Mouse (Mus musculus) ES-Bruce4 (cell line): Measurements from ENCODE around the gene Tmem184c. TPM values are rescaled to one million over a fixed set of nuclear protein-coding genes. Genes with fewer than 3 reads are reported as not detected.

Experiments
- H3K27ac ChIP-seq: 2 replicates; pipeline ENCODE4 v1.5.1; 2012; ENCODE audit warnings: low read length, inconsistent platforms; ENCODE audit not compliant: insufficient read depth
- H3K27me3 ChIP-seq: 2 replicates; pipeline ENCODE4 v1.6.1; 2012; ENCODE audit warnings: mild to moderate bottlenecking, low read length, inconsistent platforms; ENCODE audit not compliant: control insufficient read depth, poor library complexity, insufficient read depth, severe bottlenecking
- H3K36me3 ChIP-seq: 2 replicates; pipeline ENCODE4 v1.6.1; 2012; ENCODE audit warnings: inconsistent platforms, mild to moderate bottlenecking, low read length, moderate library complexity; ENCODE audit not compliant: control insufficient read depth, poor library complexity, insufficient read depth, severe bottlenecking
- H3K4me1 ChIP-seq: one replicate; pipeline ENCODE4 v1.8.1; 2011; ENCODE audit warnings: low read length; ENCODE audit not compliant: control insufficient read depth, insufficient read depth
- H3K4me3 ChIP-seq: 2 replicates; pipeline ENCODE4 v1.5.1; 2011; ENCODE audit warnings: low read depth, mild to moderate bottlenecking, low read length
- H3K9ac ChIP-seq: 2 replicates; pipeline ENCODE4 v1.6.1; 2012; ENCODE audit warnings: low read depth, mild to moderate bottlenecking, inconsistent platforms; ENCODE audit not compliant: poor library complexity, severe bottlenecking
- H3K9me3 ChIP-seq: replicated peaks from 2 replicates; pipeline ENCODE4 v1.6.1; 2012; ENCODE audit warnings: mild to moderate bottlenecking, low read length, inconsistent platforms; ENCODE audit not compliant: control insufficient read depth, poor library complexity, insufficient read depth, severe bottlenecking
- CTCF ChIP-seq: IDR thresholded peaks from one replicate; pipeline ENCODE4 v1.8.1; 2011; ENCODE audit warnings: low read depth, low read length
- EP300 ChIP-seq: IDR thresholded peaks from 2 replicates; pipeline ENCODE4 v1.6.1; 2011; ENCODE audit warnings: low read depth, low read length; ENCODE audit not compliant: insufficient read depth
- POLR2A ChIP-seq: IDR thresholded peaks from one replicate; pipeline ENCODE4 v1.8.1; 2011; ENCODE audit warnings: low read length; ENCODE audit not compliant: insufficient read depth
- polyA plus RNA-seq: library from polyadenylated mRNA; stranded (reverse); fragments of >200 nt; gene quantifications from 2 replicates; pipeline ENCODE4 v1.2.4, GENCODE M21; 2011; ENCODE audit warnings: low read depth; ENCODE audit not compliant: missing spikeins, insufficient read depth, insufficient read length

Tmem184c gene
- polyA plus RNA-seq, 1 experiment = 41.0 TPM

DNA sequence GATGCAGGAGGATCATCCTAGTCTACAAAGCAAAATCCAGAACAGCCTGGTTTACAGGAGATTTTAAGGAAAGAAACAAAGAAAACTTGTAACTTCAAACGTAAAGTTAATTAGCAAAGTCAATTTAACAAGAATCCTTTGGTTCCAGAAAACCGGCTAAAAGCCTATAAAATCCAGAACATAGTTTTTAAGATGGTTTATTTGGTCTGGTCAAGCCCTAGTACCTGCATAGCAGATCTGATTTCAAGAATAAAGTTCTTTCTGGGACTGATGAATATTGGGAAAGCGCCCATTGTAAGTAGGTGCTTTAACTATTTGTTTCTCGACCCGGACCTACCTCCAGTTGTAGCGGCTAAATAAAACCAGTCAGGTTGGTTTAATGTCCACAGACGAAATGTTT, 877 bp downstream of the Tmem184c start:
- H3K27ac ChIP-seq = 0 out of 2 replicates have a peak overlapping the region, but pooled peaks have one; percentile 2
- peak overlapping the region; percentile 87 for H3K9ac ChIP-seq
- peak overlapping the region; percentile 89 for H3K4me3 ChIP-seq
- no peak for TF ChIP-seq EP300
- TF ChIP-seq POLR2A = no peak
- no peak for TF ChIP-seq CTCF
- H3K9me3 ChIP-seq = no peaks in the 10 kb centered on the region
- H3K36me3 ChIP-seq = peaks cover 15% of the 10 kb centered on the region
- H3K27me3 ChIP-seq = no peaks in the 10 kb centered on the region
- no peaks in the 10 kb centered on the region for H3K4me1 ChIP-seq

DNA sequence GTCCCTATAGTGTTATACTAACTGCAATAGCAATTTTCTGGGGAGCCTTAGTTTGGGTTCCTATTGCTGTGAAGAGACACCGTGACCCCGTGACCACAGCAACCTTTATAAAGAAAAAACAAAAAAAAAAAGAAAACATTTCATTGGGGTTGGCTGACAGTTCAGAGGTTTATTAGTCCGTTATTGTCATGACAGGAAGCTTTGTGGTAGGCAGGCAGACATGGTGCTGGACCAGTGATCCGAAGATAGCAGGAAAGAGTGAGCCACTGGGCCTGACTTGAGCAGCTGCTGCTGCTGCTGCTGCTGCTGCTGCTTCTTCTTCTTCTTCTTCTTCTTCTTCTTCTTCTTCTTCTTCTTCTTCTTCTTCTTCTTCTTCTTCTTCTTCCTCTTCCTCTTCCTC, 26.3 kb downstream of the Tmem184c start:
- H3K27ac ChIP-seq = no peak overlapping the region
- no peaks in the 10 kb centered on the region for H3K4me1 ChIP-seq
- H3K9ac ChIP-seq = no peak overlapping the region
- H3K4me3 ChIP-seq = no peak overlapping the region
- TF ChIP-seq POLR2A (no peak), CTCF (no peak), EP300 (no peak)
- no peaks in the 10 kb centered on the region for H3K9me3 ChIP-seq
- peaks cover 8% of the 10 kb centered on the region; the same call in 1 of the 2 replicates for H3K36me3 ChIP-seq
- H3K27me3 ChIP-seq = no peaks in the 10 kb centered on the region

DNA sequence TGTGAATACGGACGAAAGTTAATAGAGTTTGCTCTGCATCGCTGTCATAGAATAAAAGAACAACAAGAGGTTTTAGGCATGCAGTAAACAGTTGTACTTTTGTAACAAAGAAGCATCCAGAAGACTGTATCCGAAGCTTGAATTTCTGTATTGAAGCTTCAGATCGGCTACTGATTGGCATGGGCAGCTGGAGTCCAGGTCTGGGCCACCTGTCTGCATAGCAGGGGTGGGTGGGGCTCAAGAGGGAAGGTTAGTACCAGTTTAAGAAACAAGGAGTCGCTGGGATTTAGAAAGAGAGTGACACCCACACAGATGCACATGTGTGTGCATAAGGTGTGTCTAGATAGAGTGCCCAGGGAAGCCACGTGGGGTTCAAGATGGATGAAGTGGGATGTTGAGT, 32.8 kb downstream of the Tmem184c start:
- H3K36me3 ChIP-seq = peaks cover 13% of the 10 kb centered on the region; the same call in 1 of the 2 replicates

DNA sequence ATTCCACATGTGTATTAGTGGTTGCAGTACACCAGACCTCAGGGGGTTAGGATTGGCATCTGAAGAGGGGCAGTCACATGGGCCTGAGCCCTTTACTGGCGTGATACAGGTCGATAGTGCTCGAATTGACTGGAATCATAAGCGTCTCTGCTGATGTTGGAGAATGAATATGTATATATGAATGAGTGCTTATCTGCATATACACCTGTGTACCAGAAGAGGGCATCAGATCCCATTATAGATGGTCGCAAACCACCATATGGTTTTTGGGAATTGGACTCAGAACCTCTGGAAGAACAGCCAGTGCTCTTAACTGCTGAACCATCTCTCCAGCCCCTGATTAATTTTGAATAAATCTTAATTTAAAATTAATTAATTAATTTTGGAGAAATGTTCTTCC, 36.3 kb downstream of the Tmem184c start:
- Histone ChIP-seq H3K27ac (no peak overlapping the region), H3K9ac (no peak overlapping the region), H3K9me3 (no peaks in the 10 kb centered on the region), H3K4me3 (no peak overlapping the region), H3K4me1 (no peaks in the 10 kb centered on the region), H3K27me3 (no peaks in the 10 kb centered on the region), H3K36me3 (peaks cover 9% of the 10 kb centered on the region)
- no peak for TF ChIP-seq EP300
- TF ChIP-seq CTCF = no peak
- TF ChIP-seq POLR2A = no peak

More for the DNA sequence above, 32.8 kb downstream of the Tmem184c start:
- Histone ChIP-seq H3K4me3 (no peak overlapping the region), H3K9ac (no peak overlapping the region), H3K9me3 (no peaks in the 10 kb centered on the region), H3K4me1 (no peaks in the 10 kb centered on the region), H3K27ac (no peak overlapping the region), H3K27me3 (no peaks in the 10 kb centered on the region)
- TF ChIP-seq EP300 (no peak), POLR2A (no peak), CTCF (no peak)

DNA sequence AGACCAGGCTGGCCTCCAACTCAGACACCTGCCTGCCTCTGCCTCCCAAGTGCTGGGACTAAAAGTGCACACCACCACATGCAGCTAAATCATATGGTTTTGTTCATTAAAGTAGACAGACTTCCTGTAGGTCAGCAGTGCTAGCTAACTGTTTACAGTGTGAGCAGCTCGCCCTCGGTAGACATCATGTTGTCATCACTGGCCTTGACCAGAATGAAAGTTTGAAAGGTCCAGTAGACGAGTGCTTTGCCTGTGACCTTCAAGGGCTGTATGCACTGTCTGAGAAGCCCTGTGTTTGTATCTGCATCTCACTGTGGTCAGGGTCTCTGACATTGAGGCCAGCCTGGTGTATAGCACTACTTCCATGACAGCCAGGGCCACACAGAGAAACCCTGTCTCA, 49.1 kb downstream of the Tmem184c start:
- Histone ChIP-seq H3K27me3 (no peaks in the 10 kb centered on the region), H3K36me3 (peaks cover 34% of the 10 kb centered on the region), H3K4me3 (no peak overlapping the region), H3K27ac (no peak overlapping the region), H3K9me3 (no peaks in the 10 kb centered on the region), H3K4me1 (no peaks in the 10 kb centered on the region), H3K9ac (no peak overlapping the region)
- no peak for TF ChIP-seq CTCF

DNA sequence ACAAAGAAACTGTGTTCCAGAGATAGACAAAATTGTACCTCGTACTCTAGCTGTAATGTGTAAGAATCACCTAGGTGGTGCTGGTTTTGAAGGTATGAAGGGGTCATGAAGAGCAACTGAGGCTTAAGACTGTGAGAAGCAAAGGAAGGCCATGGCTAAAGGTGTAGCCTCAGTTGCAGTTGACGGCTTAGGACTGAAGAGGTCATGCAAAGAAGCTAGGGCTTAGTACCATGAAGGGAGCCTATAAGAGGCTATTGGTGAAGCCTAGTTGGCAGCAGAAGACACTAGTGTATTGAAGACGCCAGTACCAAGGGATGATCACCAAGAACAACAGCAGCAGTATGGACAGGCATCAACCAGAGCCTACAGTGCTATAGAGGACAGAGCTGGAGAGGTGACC, 58.0 kb downstream of the Tmem184c start:
- Histone ChIP-seq H3K4me3 (no peak overlapping the region), H3K36me3 (peaks cover 48% of the 10 kb centered on the region)
- no peak for TF ChIP-seq POLR2A
- TF ChIP-seq EP300 = no peak
- TF ChIP-seq CTCF = no peak

More for the DNA sequence above, 58.0 kb downstream of the Tmem184c start:
- Histone ChIP-seq H3K9ac (no peak overlapping the region), H3K4me1 (no peaks in the 10 kb centered on the region), H3K9me3 (no peaks in the 10 kb centered on the region), H3K27me3 (no peaks in the 10 kb centered on the region), H3K27ac (no peak overlapping the region)
